Mouse (Mus musculus): ENCODE results near the gene Nup54. TPM values are rescaled to one million over a fixed set of nuclear protein-coding genes. Genes with fewer than 3 reads are reported as not detected.

Nup54 gene
- polyA plus RNA-seq, 1 experiment: not detected

DNA sequence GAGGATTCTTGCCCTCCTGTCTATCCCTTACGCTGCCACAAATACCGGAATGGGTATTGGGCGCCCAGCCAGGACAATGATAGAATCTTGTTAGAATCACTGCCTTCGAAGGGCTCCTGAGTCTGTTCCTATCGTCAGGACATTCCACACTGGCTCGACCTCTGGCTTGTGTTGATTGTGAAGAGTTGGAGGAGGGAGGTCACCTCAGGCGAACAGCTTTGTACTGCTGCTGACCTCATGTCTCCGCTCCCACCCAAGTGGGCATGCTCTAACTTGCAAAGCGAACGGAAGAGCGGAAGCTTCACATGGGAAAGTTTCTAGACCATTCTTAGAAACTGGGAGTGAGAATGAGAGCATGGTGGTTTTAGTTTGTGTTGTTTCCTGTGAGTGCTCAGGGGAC, 47.6 kb downstream of the Nup54 start:
- WGBS: 72% methylated on average over 11 of the region's 11 CpGs
- Histone ChIP-seq H3K4me3 (ENCODE audit: insufficient read depth, low read depth, low read length) (no peak overlapping the region), H3K27ac (ENCODE audit: insufficient read depth, low read depth, low read length) (no peak overlapping the region), H3K4me1 (ENCODE audit: control insufficient read depth, insufficient read depth, low read length) (peaks cover 5% of the 10 kb centered on the region)
- TF ChIP-seq CTCF (IDR thresholded peaks at IDR 0.05; ENCODE audit: insufficient read depth, low read depth, low read length): no peak
- TF ChIP-seq POLR2A (IDR thresholded peaks at IDR 0.05; ENCODE audit: insufficient read depth, low read depth, low read length): no peak

DNA sequence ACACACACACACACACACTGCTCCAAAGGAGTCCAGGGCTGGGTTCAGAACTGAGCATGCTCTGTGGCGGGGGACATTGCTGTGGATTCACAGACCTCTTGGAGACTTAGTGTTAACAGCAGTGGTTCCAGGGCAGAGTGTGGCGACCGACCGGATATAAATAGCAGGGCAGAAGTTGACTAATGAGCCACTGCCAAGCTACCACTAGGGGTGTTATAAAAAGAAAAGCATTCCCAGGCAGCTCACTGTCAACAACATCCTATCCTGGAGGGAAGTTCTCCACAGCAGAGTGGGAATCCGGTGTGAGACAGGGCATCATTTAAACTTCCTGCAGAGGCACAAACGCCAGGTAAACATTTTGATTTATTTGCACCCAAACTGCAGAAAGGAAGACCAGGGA, 48.4 kb downstream of the Nup54 start:
- Histone ChIP-seq H3K4me3 (ENCODE audit: insufficient read depth, low read depth, low read length) (no peak overlapping the region), H3K27ac (ENCODE audit: insufficient read depth, low read depth, low read length) (no peak overlapping the region), H3K4me1 (ENCODE audit: control insufficient read depth, insufficient read depth, low read length) (peaks cover 3% of the 10 kb centered on the region; the same call in 1 of the 2 replicates)
- 30% methylated on average over 6 of the region's 6 CpGs for WGBS
- no peak for TF ChIP-seq CTCF (IDR thresholded peaks at IDR 0.05; ENCODE audit: insufficient read depth, low read depth, low read length)
- TF ChIP-seq POLR2A (IDR thresholded peaks at IDR 0.05; ENCODE audit: insufficient read depth, low read depth, low read length): no peak

DNA sequence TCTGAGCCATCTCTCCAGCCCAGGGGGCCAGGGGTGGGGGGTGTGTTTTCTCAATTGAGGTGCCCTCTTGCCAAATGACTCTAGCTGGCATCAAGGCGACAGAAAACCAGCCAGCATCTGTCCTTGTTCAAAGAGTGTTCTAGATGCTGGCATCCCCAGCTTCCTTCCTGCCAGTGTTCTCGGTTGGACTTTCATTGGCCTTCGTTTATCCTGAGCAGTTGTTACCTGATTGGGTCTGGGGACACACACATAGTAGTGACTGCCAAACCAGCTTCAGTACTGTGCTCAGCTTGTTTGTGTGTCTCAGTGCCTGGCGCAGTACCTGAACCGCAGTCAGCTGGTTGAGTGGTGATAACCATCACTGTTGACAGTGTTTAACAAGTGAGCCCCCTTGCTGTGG, 48.9 kb downstream of the Nup54 start:
- H3K27ac ChIP-seq (ENCODE audit: insufficient read depth, low read depth, low read length): no peak overlapping the region
- H3K4me3 ChIP-seq (ENCODE audit: insufficient read depth, low read depth, low read length): no peak overlapping the region
- WGBS: 76% methylated on average over 5 of the region's 5 CpGs
- TF ChIP-seq CTCF (IDR thresholded peaks at IDR 0.05; ENCODE audit: insufficient read depth, low read depth, low read length) (no peak), POLR2A (IDR thresholded peaks at IDR 0.05; ENCODE audit: insufficient read depth, low read depth, low read length) (no peak)
- peaks cover 3% of the 10 kb centered on the region; the same call in 1 of the 2 replicates for H3K4me1 ChIP-seq (ENCODE audit: control insufficient read depth, insufficient read depth, low read length)

DNA sequence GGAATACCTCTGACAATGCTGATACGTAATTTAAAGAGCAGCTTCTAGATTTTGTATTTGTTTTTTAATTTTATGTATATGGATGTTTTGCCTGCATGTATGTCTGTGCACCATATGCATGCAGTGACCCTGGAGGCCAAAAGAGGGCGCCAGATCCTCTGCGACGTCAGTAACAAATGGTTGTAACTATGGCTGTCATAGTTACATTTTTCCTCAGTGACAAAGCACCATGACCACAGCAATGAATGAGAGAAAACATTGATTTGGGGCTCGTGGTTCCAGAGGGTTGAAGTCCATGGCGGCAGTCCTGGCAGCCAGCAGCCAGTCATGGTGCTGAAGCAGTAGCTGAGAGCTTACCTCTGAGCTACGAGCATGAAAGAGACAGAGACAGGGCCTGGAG, 50.2 kb downstream of the Nup54 start:
- Histone ChIP-seq H3K4me3 (ENCODE audit: insufficient read depth, low read depth, low read length) (no peak overlapping the region), H3K4me1 (ENCODE audit: control insufficient read depth, insufficient read depth, low read length) (peaks cover 3% of the 10 kb centered on the region; the same call in 1 of the 2 replicates), H3K27ac (ENCODE audit: insufficient read depth, low read depth, low read length) (no peak overlapping the region)
- 55% methylated on average over 7 of the region's 7 CpGs for WGBS
- no peak for TF ChIP-seq POLR2A (IDR thresholded peaks at IDR 0.05; ENCODE audit: insufficient read depth, low read depth, low read length)
- TF ChIP-seq CTCF (IDR thresholded peaks at IDR 0.05; ENCODE audit: insufficient read depth, low read depth, low read length): no peak

DNA sequence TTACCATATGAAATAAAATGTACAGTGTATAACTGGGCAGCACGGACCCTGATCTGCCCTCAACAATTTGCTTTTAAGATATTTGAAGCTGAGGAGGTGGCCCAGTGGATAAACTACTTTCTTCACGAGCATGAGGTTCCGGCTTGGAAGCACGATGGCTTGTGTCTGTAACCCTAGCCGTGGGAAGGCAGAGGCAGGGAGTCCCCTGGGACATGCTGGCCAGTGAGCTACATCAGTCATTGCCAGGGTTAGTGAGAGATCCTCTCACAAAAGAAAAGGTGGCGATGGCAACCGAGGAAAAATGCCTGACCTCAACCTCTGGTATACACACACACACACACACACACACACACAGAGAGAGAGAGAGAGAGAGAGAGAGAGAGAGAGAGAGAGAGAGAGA, 51.3 kb downstream of the Nup54 start:
- Histone ChIP-seq H3K4me1 (ENCODE audit: control insufficient read depth, insufficient read depth, low read length) (peaks cover 3% of the 10 kb centered on the region; the same call in 1 of the 2 replicates), H3K27ac (ENCODE audit: insufficient read depth, low read depth, low read length) (no peak overlapping the region), H3K4me3 (ENCODE audit: insufficient read depth, low read depth, low read length) (no peak overlapping the region)
- WGBS: 71% methylated on average over 7 of the region's 7 CpGs
- TF ChIP-seq CTCF (IDR thresholded peaks at IDR 0.05; ENCODE audit: insufficient read depth, low read depth, low read length) (no peak), POLR2A (IDR thresholded peaks at IDR 0.05; ENCODE audit: insufficient read depth, low read depth, low read length) (no peak)

DNA sequence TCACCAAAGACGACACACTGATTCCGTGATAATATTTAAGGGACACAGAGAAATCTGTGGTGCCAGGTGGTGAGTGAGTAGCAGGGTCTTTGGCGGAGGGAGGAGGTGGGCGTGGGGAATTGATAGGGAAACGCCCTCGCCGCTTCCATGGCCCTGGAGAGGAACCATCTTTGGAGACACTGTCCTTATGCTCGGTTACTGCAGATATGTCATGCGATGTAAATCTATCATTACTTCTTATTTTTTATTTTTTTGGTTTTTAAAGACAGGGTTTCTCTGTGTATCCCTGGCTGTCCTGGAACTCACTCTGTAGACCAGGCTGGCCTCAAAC, 52.7 kb downstream of the Nup54 start:
- TF ChIP-seq POLR2A (IDR thresholded peaks at IDR 0.05; ENCODE audit: insufficient read depth, low read depth, low read length) (no peak), CTCF (IDR thresholded peaks at IDR 0.05; ENCODE audit: insufficient read depth, low read depth, low read length) (no peak)
- Histone ChIP-seq H3K4me3 (ENCODE audit: insufficient read depth, low read depth, low read length) (no peak overlapping the region), H3K4me1 (ENCODE audit: control insufficient read depth, insufficient read depth, low read length) (peaks cover 3% of the 10 kb centered on the region; the same call in 1 of the 2 replicates), H3K27ac (ENCODE audit: insufficient read depth, low read depth, low read length) (no peak overlapping the region)
- WGBS: 59% methylated on average over 9 of the region's 9 CpGs

DNA sequence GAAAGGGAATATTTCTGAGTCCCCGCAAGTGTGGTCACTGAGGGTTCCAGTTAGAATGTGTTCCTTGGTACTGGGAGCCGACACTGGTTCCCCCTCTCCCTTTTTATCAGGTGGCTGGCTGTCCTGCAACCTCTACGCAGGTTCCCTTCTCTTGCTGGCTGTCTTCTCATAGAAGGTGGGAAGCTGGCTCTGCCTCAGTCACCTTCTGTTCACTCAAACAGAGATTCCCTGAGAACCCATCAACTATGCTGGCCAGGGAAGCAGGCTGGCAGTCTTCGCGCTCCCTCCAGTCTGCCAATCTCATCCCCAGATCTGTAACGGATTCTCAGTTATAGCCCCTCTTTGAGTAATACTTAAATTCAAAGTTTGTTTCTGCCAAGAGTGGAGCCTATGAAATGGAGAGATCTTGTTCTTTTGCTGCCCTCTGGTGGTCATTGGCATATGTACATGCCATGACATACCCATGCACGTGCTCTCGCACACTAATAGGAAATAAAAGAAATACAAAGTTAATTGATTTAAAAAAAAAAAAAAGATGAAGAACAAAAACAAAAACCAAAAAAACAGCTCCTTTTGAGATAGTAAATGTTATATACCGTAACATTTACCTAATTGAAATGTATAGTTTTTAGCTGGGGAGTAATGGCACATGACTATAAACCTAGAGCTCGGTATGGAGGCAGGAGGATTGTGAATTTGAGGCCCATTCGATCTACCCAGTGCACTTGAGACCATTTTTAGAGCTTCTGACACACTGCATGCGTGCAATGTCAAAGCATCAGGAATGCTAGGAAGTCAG, 53.3 kb downstream of the Nup54 start:
- Histone ChIP-seq H3K27ac (ENCODE audit: insufficient read depth, low read depth, low read length) (no peak overlapping the region), H3K4me1 (ENCODE audit: control insufficient read depth, insufficient read depth, low read length) (peaks cover 3% of the 10 kb centered on the region; the same call in 1 of the 2 replicates), H3K4me3 (ENCODE audit: insufficient read depth, low read depth, low read length) (no peak overlapping the region)
- TF ChIP-seq POLR2A (IDR thresholded peaks at IDR 0.05; ENCODE audit: insufficient read depth, low read depth, low read length): no peak
- TF ChIP-seq CTCF (IDR thresholded peaks at IDR 0.05; ENCODE audit: insufficient read depth, low read depth, low read length): no peak
- WGBS: 30% methylated on average over 12 of the region's 12 CpGs

DNA sequence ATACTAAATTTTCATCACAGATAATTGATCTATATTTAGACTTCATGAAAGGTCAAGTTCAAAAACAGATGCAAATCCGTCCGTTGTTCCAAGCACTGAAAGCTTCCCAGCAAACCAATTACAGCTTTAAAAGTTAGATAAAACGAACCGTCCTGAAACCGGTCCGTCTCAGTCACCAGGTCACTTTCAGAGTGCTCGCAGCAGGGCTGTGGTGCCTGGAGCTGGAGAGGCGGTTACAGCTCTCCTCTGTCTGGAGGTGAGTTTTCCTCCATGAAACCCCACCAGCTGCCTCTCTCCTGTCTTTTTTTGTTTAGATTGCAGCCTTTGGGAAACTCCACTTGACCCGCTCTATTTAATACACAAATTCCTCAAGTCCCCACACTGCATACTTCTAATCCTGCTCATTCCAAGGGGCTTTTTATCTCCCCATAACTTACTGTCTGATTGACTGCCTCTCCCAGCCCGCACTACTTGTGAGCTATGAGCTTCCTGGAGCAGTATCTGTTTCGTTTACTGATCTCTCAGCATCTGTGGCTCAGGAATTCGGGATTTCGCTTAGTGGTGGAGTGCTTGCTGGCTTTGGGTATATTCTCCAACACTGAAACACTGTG, 58.1 kb downstream of the Nup54 start:
- no peak for TF ChIP-seq POLR2A (IDR thresholded peaks at IDR 0.05; ENCODE audit: insufficient read depth, low read depth, low read length)
- TF ChIP-seq CTCF (IDR thresholded peaks at IDR 0.05; ENCODE audit: insufficient read depth, low read depth, low read length): no peak
- no peaks in the 10 kb centered on the region for H3K4me1 ChIP-seq (ENCODE audit: control insufficient read depth, insufficient read depth, low read length)
- no peak overlapping the region for H3K4me3 ChIP-seq (ENCODE audit: insufficient read depth, low read depth, low read length)
- H3K27ac ChIP-seq (ENCODE audit: insufficient read depth, low read depth, low read length): no peak overlapping the region
- 31% methylated on average over 13 of the region's 13 CpGs for WGBS

DNA sequence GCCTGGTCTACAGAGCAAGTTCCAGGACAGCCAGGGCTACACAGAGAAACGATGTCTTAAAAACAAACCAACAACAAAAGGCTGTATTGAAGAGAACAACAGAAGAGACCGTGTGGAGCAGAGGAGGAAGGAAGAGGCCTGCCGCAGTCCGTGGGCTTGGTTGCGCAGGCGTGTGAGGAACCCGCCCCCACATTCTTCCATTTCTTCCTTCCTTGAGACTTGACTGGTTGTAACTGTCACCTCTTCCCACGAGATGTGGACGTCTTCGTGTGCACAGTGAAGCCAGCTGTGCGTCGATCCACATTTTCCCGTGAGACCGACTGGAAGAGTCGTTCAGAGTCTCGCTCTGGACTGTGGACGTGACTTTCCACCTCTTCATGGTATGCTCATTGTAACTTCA, 59.7 kb downstream of the Nup54 start:
- H3K4me3 ChIP-seq (ENCODE audit: insufficient read depth, low read depth, low read length): no peak overlapping the region
- H3K4me1 ChIP-seq (ENCODE audit: control insufficient read depth, insufficient read depth, low read length): peaks cover 4% of the 10 kb centered on the region; the same call in 1 of the 2 replicates
- no peak for TF ChIP-seq CTCF (IDR thresholded peaks at IDR 0.05; ENCODE audit: insufficient read depth, low read depth, low read length)
- no peak for TF ChIP-seq POLR2A (IDR thresholded peaks at IDR 0.05; ENCODE audit: insufficient read depth, low read depth, low read length)
- H3K27ac ChIP-seq (ENCODE audit: insufficient read depth, low read depth, low read length): no peak overlapping the region
- WGBS: 91% methylated on average over 17 of the region's 17 CpGs
